Mouse (Mus musculus) midbrain, postnatal 0 days (tissue): ENCODE results near the gene 4930595D18Rik. TPM values are rescaled to one million over a fixed set of nuclear protein-coding genes. Genes with fewer than 3 reads are reported as not detected.

Source experiments
- ATAC-seq: fragments of 200-750 bp; cut with Nextera tagmentation; 2 replicates; pipeline ENCODE4 v1.8.0; 2017; ENCODE audit warnings: moderate number of reproducible peaks, mild to moderate bottlenecking, moderate TSS enrichment, moderate library complexity; ENCODE audit not compliant: low FRiP score
- DNase-seq: peaks from one replicate; pipeline ENCODE4 v3.0.0-alpha.2; 2015; ENCODE audit warnings: low spot score
- H3K27ac ChIP-seq: fragments of 300-500 bp; sonication (generic); 2 replicates; pipeline ENCODE4 v1.5.1; 2014; ENCODE audit warnings: low read depth, mild to moderate bottlenecking, low read length, mixed read lengths
- H3K27me3 ChIP-seq: fragments of 300-500 bp; sonication (generic); 2 replicates; pipeline ENCODE4 v1.6.1; 2014; ENCODE audit warnings: low read length, control low read depth, mixed read lengths; ENCODE audit not compliant: insufficient read depth
- H3K36me3 ChIP-seq: fragments of 300-500 bp; sonication (generic); 2 replicates; pipeline ENCODE4 v1.6.1; 2014; ENCODE audit warnings: low read length, control low read depth, mixed read lengths; ENCODE audit not compliant: insufficient read depth
- H3K4me1 ChIP-seq: fragments of 300-500 bp; sonication (generic); 2 replicates; pipeline ENCODE4 v1.6.1; 2014; ENCODE audit warnings: mild to moderate bottlenecking, control low read depth, antibody characterized with exemption, low read length, mixed read lengths; ENCODE audit not compliant: insufficient read depth
- H3K4me2 ChIP-seq: fragments of 300-500 bp; sonication (generic); 2 replicates; pipeline ENCODE4 v1.6.1; 2014; ENCODE audit warnings: low read depth, mild to moderate bottlenecking, low read length, mixed read lengths; ENCODE audit not compliant: poor library complexity, severe bottlenecking
- H3K4me3 ChIP-seq: fragments of 300-500 bp; sonication (generic); 2 replicates; pipeline ENCODE4 v1.5.1; 2014; ENCODE audit warnings: low read depth, mild to moderate bottlenecking, low read length, moderate library complexity
- H3K9ac ChIP-seq: fragments of 300-500 bp; sonication (generic); replicated peaks from 2 replicates; pipeline ENCODE4 v1.6.1; 2014; ENCODE audit warnings: mild to moderate bottlenecking, low read length, moderate library complexity, mixed read lengths; ENCODE audit not compliant: poor library complexity, severe bottlenecking
- H3K9me3 ChIP-seq: fragments of 300-500 bp; sonication (generic); 2 replicates; pipeline ENCODE4 v1.6.1; 2016; ENCODE audit warnings: low read length, control low read depth
- CTCF ChIP-seq: IDR thresholded peaks from 2 replicates; pipeline ENCODE4 v1.5.1; 2016; ENCODE audit warnings: antibody characterized with exemption, mild to moderate bottlenecking
- WGBS: fragments of 180-500 bp; shearing (Covaris S2); extraction: QIAGEN DNeasy Blood & Tissue Kit; methylation state at CpG from one replicate; pipeline ENCODE4 v1.1.7; 2014; 5-methylcytosine and 5-hydroxymethylcytosine counted together
- polyA plus RNA-seq: library from polyadenylated mRNA; unstranded; fragments of >200 nt; fragmentation: Nextera tagmentation; extraction: Ambion mirVana; gene quantifications from 2 replicates; pipeline ENCODE4 v1.2.1, GENCODE M21; 2015
- total RNA-seq: library from RNA; depleted of rRNA; stranded (reverse); fragments of >200 nt; gene quantifications from 2 replicates; pipeline ENCODE4 v1.2.3, GENCODE M21; 2014

Gene 4930595D18Rik
- total and polyA plus RNA-seq, 2 experiments from 2014 or later, result 0.20 TPM; not detected in 1

DNA sequence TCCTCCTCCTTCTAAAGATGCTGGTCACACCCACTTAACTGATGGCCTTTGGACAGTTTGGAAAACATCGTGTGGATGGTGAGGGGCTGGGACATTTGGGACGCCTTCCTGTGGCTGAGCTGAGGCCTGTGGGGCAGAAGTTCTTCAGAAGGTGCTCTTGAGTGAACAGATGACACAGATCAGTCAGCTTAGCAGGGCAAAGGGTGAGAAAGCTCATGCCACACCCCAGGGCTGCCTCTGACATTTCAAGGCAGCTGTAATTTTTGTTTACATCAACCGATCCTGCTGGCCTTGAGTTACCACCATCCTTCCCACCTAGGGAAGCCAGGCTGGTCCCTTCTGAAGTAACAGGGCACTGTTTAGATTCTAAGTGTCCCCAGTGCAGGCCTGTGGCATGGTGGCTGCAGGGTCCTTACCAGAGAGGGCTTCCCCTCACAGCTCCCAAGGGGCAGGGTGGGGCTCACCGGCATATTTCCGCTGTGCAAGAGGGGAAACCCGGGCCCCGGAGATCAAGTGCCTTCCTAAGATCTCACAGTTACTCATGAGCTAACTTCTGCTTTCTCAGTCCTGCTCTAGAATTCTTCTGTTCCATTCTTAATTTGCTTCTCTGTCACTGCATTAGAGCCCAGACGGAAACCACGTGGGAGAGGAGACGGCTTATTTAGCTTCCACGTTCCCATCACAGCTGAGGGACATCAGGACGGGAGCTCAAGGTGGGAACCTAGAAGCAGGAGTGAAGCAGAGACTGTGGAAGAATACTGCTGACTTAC is 24.4 kb downstream of the 4930595D18Rik start:
- peaks cover 13% of the 10 kb centered on the region for H3K4me1 ChIP-seq
- H3K9me3 ChIP-seq, result no peaks in the 10 kb centered on the region
- no peak for ATAC-seq
- WGBS, result 68% methylated on average over 12 of the region's 12 CpGs
- TF ChIP-seq CTCF, result no peak
- no peak overlapping the region for H3K4me3 ChIP-seq
- no peak overlapping the region for H3K27ac ChIP-seq
- H3K36me3 ChIP-seq, result no peaks in the 10 kb centered on the region
- H3K4me2 ChIP-seq, result no peak overlapping the region
- no peak overlapping the region for H3K9ac ChIP-seq
- H3K27me3 ChIP-seq, result no peaks in the 10 kb centered on the region
- DNase-seq, result no peak

DNA sequence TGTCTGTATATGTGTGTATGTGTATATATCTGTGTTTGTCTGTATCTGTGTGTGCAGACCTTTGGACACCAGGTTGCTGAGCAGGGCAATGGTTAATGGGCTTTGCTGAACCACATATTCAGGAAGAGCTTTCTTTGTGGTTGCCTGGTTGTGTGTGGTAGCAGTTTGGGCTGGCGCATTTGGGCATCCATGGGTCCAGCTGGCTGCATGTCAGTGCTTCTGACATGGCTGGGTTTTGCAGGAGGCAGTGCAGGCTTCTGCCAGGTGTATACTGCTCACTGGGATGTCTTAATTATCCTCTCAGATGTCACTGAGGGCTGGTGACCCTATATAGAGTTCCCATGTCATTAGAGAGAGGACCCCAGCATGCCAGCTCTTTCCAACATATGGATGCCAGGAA is 28.5 kb downstream of the 4930595D18Rik start:
- no peak for DNase-seq
- no peak overlapping the region for H3K4me3 ChIP-seq

DNA sequence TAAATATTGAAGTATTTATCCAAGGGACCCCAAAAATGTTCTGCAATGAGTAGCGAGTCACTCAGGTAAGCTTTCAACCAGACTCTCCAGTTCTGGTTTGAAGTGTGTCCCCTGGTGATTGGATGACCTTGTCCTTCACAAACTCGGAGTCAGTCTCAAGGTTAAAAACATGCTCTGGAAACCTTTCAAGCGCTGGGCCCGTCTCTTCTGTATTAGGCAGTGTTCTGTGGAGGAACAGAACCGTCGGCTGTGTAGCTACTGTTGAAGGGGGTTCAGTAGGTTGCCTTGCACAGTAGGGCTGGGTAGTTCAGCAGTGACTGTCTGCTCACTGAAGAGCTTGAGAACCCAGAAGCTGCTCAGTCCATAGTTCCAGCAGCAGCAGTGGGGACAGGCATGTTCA is 29.6 kb downstream of the 4930595D18Rik start:
- WGBS, result 86% methylated on average over 6 of the region's 6 CpGs
- no peak for TF ChIP-seq CTCF
- Histone ChIP-seq H3K27ac (no peak overlapping the region), H3K9ac (no peak overlapping the region), H3K4me2 (no peak overlapping the region), H3K36me3 (no peaks in the 10 kb centered on the region), H3K9me3 (no peaks in the 10 kb centered on the region), H3K27me3 (no peaks in the 10 kb centered on the region), H3K4me3 (no peak overlapping the region), H3K4me1 (no peaks in the 10 kb centered on the region)
- no peak for ATAC-seq
- no peak for DNase-seq

More for the DNA sequence above, 28.5 kb downstream of the 4930595D18Rik start:
- H3K9ac ChIP-seq, result no peak overlapping the region
- no peak overlapping the region for H3K4me2 ChIP-seq
- no peak for ATAC-seq
- WGBS, result 92% methylated on average over 1 of the region's 1 CpGs
- no peak overlapping the region for H3K27ac ChIP-seq
- no peaks in the 10 kb centered on the region for H3K4me1 ChIP-seq
- TF ChIP-seq CTCF, result no peak
- H3K9me3 ChIP-seq, result no peaks in the 10 kb centered on the region
- no peaks in the 10 kb centered on the region for H3K27me3 ChIP-seq
- no peaks in the 10 kb centered on the region for H3K36me3 ChIP-seq

GRCm38 (mm10) chr12:111153946-111154345 is 30.3 kb downstream of the 4930595D18Rik start:
- Histone ChIP-seq H3K9me3 (no peaks in the 10 kb centered on the region), H3K36me3 (no peaks in the 10 kb centered on the region), H3K27ac (no peak overlapping the region), H3K4me2 (no peak overlapping the region), H3K4me3 (no peak overlapping the region), H3K4me1 (no peaks in the 10 kb centered on the region), H3K9ac (no peak overlapping the region), H3K27me3 (no peaks in the 10 kb centered on the region)
- DNase-seq, result no peak
- ATAC-seq, result no peak
- TF ChIP-seq CTCF, result no peak
- WGBS, result 64% methylated on average over 5 of the region's 5 CpGs

DNA sequence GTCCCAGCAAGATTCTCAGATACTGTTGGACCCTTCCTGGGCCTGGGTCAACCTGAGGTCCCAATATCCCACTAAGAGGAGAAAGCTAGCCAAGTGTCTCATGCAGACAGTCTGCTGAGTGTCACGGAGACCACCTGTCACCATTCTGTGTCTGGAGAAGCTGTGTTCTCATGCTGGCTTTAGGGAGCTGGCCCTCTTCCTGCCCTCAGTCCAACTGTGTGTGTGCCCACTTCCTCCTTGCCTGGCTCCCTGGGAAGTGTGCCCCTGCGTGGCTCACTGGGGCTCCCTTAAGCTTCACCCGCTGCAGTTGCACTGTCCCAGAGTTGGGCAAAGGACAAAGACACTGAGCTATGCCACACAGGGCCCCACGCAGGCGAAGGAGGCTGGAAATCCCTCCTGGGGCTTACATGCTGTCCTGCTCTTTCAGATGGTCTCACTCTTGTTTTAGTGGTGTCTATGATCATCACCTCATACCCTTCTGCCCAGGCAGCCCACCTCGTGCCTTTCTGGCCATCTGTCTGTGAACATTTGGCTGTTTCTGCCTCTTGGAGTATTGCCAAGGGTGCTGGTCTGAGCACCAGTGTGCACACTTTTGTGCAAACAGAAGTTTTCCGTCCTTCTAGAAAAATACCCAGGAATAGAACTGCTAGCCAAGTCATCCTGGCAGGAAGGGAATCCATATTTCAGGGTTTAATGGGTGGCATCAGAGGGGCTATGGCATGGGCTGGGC is 31.1 kb downstream of the 4930595D18Rik start:
- no peak overlapping the region for H3K27ac ChIP-seq

DNA sequence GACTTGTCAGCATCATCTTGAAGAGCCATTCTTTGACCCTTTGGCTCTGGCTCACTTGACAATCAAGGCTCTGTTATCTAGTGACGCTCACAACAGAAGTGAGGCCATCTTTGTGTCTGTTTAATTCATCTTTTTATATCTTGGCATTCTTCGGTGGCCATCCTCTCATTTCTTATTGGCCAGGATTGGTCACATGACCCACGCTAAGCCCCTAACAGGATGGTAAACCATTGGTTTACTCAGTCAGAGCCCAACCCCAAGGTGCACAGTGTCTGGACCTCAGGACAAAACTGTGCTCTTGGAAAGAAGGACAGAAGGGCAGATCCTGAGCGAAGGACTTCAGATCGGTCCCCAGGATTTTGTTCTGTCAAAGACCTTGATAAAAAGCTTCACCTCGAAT is 31.7 kb downstream of the 4930595D18Rik start:
- H3K4me1 ChIP-seq, result no peaks in the 10 kb centered on the region
- no peak for TF ChIP-seq CTCF
- no peaks in the 10 kb centered on the region for H3K9me3 ChIP-seq
- H3K4me3 ChIP-seq, result no peak overlapping the region
- no peak for DNase-seq
- no peak overlapping the region for H3K9ac ChIP-seq
- H3K27me3 ChIP-seq, result no peaks in the 10 kb centered on the region
- H3K4me2 ChIP-seq, result no peak overlapping the region
- WGBS, result 89% methylated on average over 6 of the region's 6 CpGs
- H3K27ac ChIP-seq, result no peak overlapping the region
- H3K36me3 ChIP-seq, result no peaks in the 10 kb centered on the region
- ATAC-seq, result no peak

More for the DNA sequence above, 31.1 kb downstream of the 4930595D18Rik start:
- no peak overlapping the region for H3K4me2 ChIP-seq
- H3K9me3 ChIP-seq, result no peaks in the 10 kb centered on the region
- H3K9ac ChIP-seq, result no peak overlapping the region
- no peaks in the 10 kb centered on the region for H3K36me3 ChIP-seq
- no peak overlapping the region for H3K4me3 ChIP-seq
- 70% methylated on average over 7 of the region's 7 CpGs for WGBS
- no peaks in the 10 kb centered on the region for H3K27me3 ChIP-seq
- ATAC-seq, result no peak
- H3K4me1 ChIP-seq, result no peaks in the 10 kb centered on the region
- no peak for TF ChIP-seq CTCF
- DNase-seq, result peak; percentile 33
